Mouse (Mus musculus) small intestine, adult 2 months (tissue): ENCODE results near the gene Pde1c.

ENCODE experiments used
- CTCF ChIP-seq: fragments of 200-500 bp; IDR thresholded peaks from 2 replicates; pipeline ENCODE4 v1.5.1; 2012; ENCODE audit warnings: low read depth, mild to moderate bottlenecking, control low read depth, inconsistent platforms, low read length, moderate library complexity, mixed read lengths; ENCODE audit not compliant: insufficient replicate concordance, insufficient read length; ENCODE audit errors: extremely low read depth
- POLR2A ChIP-seq: fragments of 200-500 bp; IDR thresholded peaks from 2 replicates; pipeline ENCODE4 v1.6.1; 2012; ENCODE audit warnings: low read depth, mild to moderate bottlenecking, control low read depth, inconsistent platforms, low read length, moderate library complexity

DNA sequence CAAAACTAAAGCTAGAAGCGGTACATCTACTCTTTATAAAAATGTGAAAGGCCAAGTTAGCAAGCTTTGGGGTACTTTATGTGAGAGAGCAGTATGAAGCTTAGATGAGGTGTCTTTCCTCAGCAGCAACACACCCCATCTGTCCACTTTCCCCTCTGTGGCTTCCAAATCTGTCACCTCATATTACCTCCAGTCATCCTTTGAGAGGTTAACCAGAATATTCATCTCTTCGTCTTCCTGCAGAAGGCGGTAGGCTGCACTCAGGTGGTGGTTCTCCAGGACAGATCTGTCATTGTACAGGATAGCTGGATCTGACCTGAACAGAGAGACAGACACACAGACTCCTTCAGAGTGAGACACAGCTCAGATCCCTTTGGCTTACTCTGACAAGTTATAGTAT lies 412.1 kb downstream of the Pde1c start:
- TF ChIP-seq CTCF = no peak
- no peak for TF ChIP-seq POLR2A
